Mouse (Mus musculus) olfactory bulb, adult 2 months (tissue): ENCODE measurements around the gene Ntm. TPM values are rescaled to one million over a fixed set of nuclear protein-coding genes. Genes with fewer than 3 reads are reported as not detected.
A peak's percentile ranks its signal among the peaks of the same experiment; 100 is the strongest.

Experiments
- H3K27ac ChIP-seq: fragments of 200-500 bp; 2 replicates; pipeline ENCODE4 v1.5.1; 2012; ENCODE audit warnings: low read depth, low read length; ENCODE audit not compliant: insufficient read depth
- H3K4me1 ChIP-seq: fragments of 200-500 bp; 2 replicates; pipeline ENCODE4 v1.6.1; 2012; ENCODE audit warnings: low read length; ENCODE audit not compliant: control insufficient read depth, insufficient read depth
- H3K4me3 ChIP-seq: fragments of 200-500 bp; 2 replicates; pipeline ENCODE4 v1.5.1; 2012; ENCODE audit warnings: mild to moderate bottlenecking, low read depth, low read length, moderate library complexity; ENCODE audit not compliant: insufficient read depth
- CTCF ChIP-seq: fragments of 200-500 bp; IDR thresholded peaks from 2 replicates; pipeline ENCODE4 v1.5.1; 2012; ENCODE audit warnings: low read depth, mild to moderate bottlenecking, low read length, moderate library complexity; ENCODE audit not compliant: insufficient read depth
- POLR2A ChIP-seq: fragments of 200-500 bp; IDR thresholded peaks from 2 replicates; pipeline ENCODE4 v1.6.1; 2012; ENCODE audit warnings: mild to moderate bottlenecking, low read depth, low read length, moderate library complexity; ENCODE audit not compliant: insufficient read depth
- WGBS: fragments of 180-500 bp; shearing (Covaris S2); methylation state at CpG from one replicate; pipeline ENCODE4 v1.1.7; 2018; 5-methylcytosine and 5-hydroxymethylcytosine counted together
- polyA plus RNA-seq: library from polyadenylated mRNA; stranded (reverse); fragments of >200 nt; gene quantifications from 2 replicates; pipeline ENCODE4 v1.2.4, GENCODE M21; 2012; ENCODE audit warnings: low replicate concordance; ENCODE audit not compliant: missing spikeins, insufficient read depth, insufficient read length

Gene Ntm
- polyA plus RNA-seq, 1 experiment, result not detected

GRCm38 (mm10) chr9:29759060-29759459, 203.9 kb downstream of the Ntm start:
- no peak for TF ChIP-seq CTCF
- TF ChIP-seq POLR2A, result no peak
- 83% methylated on average over 2 of the region's 2 CpGs for WGBS
- H3K4me1 ChIP-seq, result peaks cover 10% of the 10 kb centered on the region
- no peak overlapping the region for H3K4me3 ChIP-seq
- no peak overlapping the region for H3K27ac ChIP-seq

GRCm38 (mm10) chr9:29754374-29754773, 208.6 kb downstream of the Ntm start:
- Histone ChIP-seq H3K4me1 (peaks cover 8% of the 10 kb centered on the region), H3K4me3 (no peak overlapping the region), H3K27ac (no peak overlapping the region)
- no peak for TF ChIP-seq POLR2A
- TF ChIP-seq CTCF, result no peak

- Histone ChIP-seq H3K27ac (peak overlapping the region; percentile 96; the same call in 1 of the 2 replicates), H3K4me1 (peaks cover 8% of the 10 kb centered on the region), H3K4me3 (no peak overlapping the region)
- TF ChIP-seq CTCF, result no peak
- no peak for TF ChIP-seq POLR2A
- WGBS, result 39% methylated on average over 1 of the region's 1 CpGs
Measured at GRCm38 (mm10) chr9:29751396-29751795, 211.5 kb downstream of the Ntm start.

GRCm38 (mm10) chr9:29750371-29751014, 212.4 kb downstream of the Ntm start:
- peak overlapping the region; percentile 41 for H3K4me3 ChIP-seq

GRCm38 (mm10) chr9:29748070-29748469, 214.9 kb downstream of the Ntm start:
- Histone ChIP-seq H3K4me3 (no peak overlapping the region), H3K27ac (no peak overlapping the region), H3K4me1 (peaks cover 8% of the 10 kb centered on the region)
- no peak for TF ChIP-seq POLR2A
- TF ChIP-seq CTCF, result no peak
- 86% methylated on average over 4 of the region's 4 CpGs for WGBS

More at GRCm38 (mm10) chr9:29750371-29751014, 212.4 kb downstream of the Ntm start:
- Histone ChIP-seq H3K4me1 (peaks cover 8% of the 10 kb centered on the region), H3K27ac (peak overlapping the region; percentile 96)
- no peak for TF ChIP-seq POLR2A
- no peak; the same call in 1 of the 2 replicates for TF ChIP-seq CTCF
- WGBS, result 3% methylated on average over 15 of the region's 15 CpGs

- TF ChIP-seq POLR2A, result no peak
- TF ChIP-seq CTCF, result no peak
- Histone ChIP-seq H3K4me3 (no peak overlapping the region), H3K4me1 (peaks cover 2% of the 10 kb centered on the region; the same call in 1 of the 2 replicates), H3K27ac (no peak overlapping the region)
- 55% methylated on average over 9 of the region's 9 CpGs for whole genome bisulfite sequencing
Measured at GRCm38 (mm10) chr9:29738835-29739526, 224.0 kb downstream of the Ntm start.

- WGBS, result 61% methylated on average over 3 of the region's 3 CpGs
- Histone ChIP-seq H3K4me3 (no peak overlapping the region), H3K4me1 (peaks cover 2% of the 10 kb centered on the region; the same call in 1 of the 2 replicates), H3K27ac (no peak overlapping the region)
- TF ChIP-seq POLR2A, result no peak
- no peak for TF ChIP-seq CTCF
Measured at GRCm38 (mm10) chr9:29736031-29736430, 226.9 kb downstream of the Ntm start.

- no peak for TF ChIP-seq POLR2A
- TF ChIP-seq CTCF, result no peak
- Histone ChIP-seq H3K27ac (no peak overlapping the region), H3K4me3 (no peak overlapping the region), H3K4me1 (no peaks in the 10 kb centered on the region)
- WGBS, result 80% methylated on average over 3 of the region's 3 CpGs
Measured at GRCm38 (mm10) chr9:29732895-29733294, 230.0 kb downstream of the Ntm start.

GRCm38 (mm10) chr9:29731672-29732071, 231.3 kb downstream of the Ntm start:
- 74% methylated on average over 3 of the region's 3 CpGs for WGBS
- H3K4me3 ChIP-seq, result no peak overlapping the region
- H3K27ac ChIP-seq, result no peak overlapping the region
- TF ChIP-seq POLR2A (no peak), CTCF (no peak)
- H3K4me1 ChIP-seq, result no peaks in the 10 kb centered on the region
